Mouse (Mus musculus) frontal cortex, postnatal 10 days (tissue): ENCODE measurements around the gene Sugct.
"Not testable (repeated sequence)": the region's sequence is repeated elsewhere in the genome, so short reads cannot be mapped to it uniquely, and the experiment has no call there.

Source experiments
- DNase-seq, 2 experiments: peaks; one replicate each; pipeline ENCODE4 v3.0.0; 2022; ENCODE audit warnings: low spot score in 2 of 2, mixed read lengths in 1 of 2

Gene Sugct

GRCm38 (mm10) chr13:17604670-17605069 lies 90.7 kb downstream of the Sugct start:
- no peak for DNase-seq

DNA sequence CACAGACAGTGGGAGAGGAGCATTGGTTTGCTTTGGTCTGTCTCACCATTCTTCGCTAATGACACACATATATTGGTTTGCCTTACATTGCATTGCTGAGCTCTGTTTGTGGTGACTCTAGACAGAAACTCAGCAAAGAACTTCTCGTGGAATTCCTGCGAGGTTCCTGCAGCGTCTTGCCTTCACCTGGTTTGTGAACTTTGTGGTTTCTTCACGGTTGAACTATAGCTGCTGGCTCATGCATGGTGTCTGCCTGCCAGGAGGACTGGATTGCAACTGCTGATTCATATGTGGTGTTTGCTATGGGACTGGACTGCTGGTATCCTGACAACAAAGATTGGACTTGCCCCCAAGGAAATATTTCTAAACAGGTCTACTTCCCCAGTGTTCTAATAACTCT lies 91.6 kb downstream of the Sugct start:
- DNase-seq = no peak

DNA sequence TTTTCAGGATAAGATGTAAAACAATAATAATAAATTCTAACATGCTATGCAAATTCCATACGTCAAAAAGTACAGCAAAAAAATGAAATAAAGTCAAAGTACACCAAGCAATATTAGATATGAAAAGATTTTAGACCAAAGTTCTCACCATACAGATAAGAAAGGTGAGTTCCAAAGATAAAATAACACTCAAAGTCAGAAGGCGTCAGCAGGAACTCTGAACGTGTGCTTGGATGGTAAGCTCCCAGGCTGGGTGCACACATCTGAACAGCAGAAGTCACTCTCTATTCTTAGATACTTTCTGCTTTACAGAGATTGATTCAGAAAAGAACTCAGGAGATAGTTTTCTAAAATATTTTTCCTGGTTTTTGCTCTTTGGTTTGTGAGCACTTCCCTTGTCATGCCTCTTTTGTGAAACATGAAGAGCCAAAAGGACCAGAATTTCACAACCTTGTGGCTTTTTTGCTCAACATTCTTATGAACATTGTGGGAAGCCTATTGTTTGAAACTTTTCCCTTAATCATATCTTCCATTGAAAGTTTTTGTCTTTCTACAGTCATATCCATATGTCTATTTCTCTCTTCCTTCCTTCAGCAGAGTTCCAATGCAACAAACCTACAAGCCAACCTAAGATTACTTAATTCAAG lies 110.0 kb downstream of the Sugct start:
- no peak for DNase-seq

GRCm38 (mm10) chr13:17584804-17585203 lies 110.5 kb downstream of the Sugct start:
- DNase-seq = no peak

- DNase-seq = peak in 1 of 2 experiments; percentile 9
Measured at GRCm38 (mm10) chr13:17581684-17582083, 113.7 kb downstream of the Sugct start.

- DNase-seq = no peak
Measured at GRCm38 (mm10) chr13:17559357-17559756, 136.0 kb downstream of the Sugct start.

- no peak for DNase-seq
Measured at GRCm38 (mm10) chr13:17536341-17536740, 159.0 kb downstream of the Sugct start.

- no peak for DNase-seq
Measured at GRCm38 (mm10) chr13:17534871-17535270, 160.5 kb downstream of the Sugct start.

DNA sequence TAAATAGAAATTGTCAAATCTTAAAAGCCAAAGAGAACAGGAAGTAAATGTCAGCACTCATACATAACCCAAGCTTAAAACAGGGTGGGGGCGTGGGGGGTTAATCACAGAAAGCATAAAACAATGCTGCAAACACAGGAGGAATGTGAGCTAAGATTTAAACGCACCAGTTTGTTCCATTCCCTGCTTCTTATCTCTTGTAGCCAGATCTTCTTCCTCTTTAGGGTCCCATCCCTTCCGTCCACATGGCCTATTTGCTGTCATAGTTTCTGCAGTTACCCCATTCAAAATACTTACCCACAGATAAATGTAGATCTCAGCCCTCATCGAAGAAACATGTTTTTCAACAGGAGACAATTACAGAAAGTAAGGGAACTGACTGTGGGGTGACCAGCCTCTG lies 160.9 kb downstream of the Sugct start:
- no peak for DNase-seq

GRCm38 (mm10) chr13:17511184-17511778 lies 184.1 kb downstream of the Sugct start:
- no peak for DNase-seq

- DNase-seq = no peak
Measured at GRCm38 (mm10) chr13:17494936-17495335, 200.4 kb downstream of the Sugct start.

DNA sequence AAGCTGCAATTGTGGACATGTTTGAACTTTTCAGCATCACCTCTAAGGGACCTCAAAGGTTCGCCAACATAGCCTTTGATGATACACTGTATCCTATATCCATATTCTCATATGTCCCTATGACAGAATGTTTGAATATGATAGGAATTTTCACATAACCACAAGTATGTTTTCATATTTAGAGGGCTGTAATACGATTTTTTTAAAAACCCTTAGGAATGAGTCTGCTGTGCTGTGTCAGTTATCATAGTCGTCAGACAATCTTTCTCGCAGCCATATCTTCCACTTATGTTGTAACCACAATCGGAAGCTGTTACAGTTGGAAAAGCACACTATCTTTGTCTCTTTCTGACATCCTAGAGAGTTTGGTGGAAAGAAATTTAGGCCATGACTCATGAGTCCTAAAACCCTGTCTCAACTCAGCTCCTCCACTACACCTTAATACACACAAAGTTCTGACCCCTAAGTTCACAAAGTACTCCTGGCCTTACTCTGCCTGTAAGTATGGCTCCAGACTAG lies 201.2 kb downstream of the Sugct start:
- DNase-seq = no peak

DNA sequence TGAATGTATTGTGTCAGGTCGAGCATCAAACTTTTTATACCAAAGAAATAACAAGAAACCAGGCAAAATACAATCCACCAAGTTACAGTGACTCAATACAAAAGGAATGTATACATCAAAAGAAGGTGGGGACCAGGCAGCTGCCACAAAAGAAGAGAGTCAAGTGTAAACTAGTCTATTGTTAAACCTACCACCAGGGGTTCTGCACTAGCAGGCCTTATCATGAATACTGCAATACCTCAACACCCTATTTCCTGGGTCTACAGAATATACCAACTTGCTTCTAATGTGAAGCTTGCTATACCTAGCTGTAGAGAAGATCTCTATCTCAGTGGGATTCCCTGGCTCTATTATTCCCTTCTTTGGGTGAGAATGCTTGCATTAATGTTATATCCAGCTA lies 237.4 kb downstream of the Sugct start:
- not testable (repeated sequence) for DNase-seq

- DNase-seq = peak; percentile 6 to 7
Measured at GRCm38 (mm10) chr13:17432139-17432916, 263.0 kb downstream of the Sugct start.

GRCm38 (mm10) chr13:17421875-17422274 lies 273.5 kb downstream of the Sugct start:
- no peak for DNase-seq

DNA sequence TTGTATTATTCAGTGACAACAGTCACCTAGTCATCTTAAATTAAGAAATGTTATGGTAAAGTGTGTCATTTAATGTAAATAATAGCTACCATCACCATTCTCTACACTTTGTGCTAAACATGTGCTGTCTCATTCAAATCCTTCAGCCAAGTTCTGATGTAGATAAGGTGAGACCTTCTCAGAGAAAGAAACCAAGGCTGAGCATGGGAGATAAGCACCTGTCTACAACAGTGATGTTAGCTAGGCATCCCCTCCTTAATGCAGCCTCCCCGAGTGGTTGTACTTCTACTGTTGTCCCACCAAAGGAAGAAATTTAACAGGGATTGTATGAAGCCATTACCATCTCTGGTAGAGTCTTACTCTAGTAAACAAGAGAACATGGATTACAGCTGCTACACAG lies 274.8 kb downstream of the Sugct start:
- DNase-seq = no peak

GRCm38 (mm10) chr13:17342836-17343235 lies 352.5 kb downstream of the Sugct start:
- DNase-seq = no peak

DNA sequence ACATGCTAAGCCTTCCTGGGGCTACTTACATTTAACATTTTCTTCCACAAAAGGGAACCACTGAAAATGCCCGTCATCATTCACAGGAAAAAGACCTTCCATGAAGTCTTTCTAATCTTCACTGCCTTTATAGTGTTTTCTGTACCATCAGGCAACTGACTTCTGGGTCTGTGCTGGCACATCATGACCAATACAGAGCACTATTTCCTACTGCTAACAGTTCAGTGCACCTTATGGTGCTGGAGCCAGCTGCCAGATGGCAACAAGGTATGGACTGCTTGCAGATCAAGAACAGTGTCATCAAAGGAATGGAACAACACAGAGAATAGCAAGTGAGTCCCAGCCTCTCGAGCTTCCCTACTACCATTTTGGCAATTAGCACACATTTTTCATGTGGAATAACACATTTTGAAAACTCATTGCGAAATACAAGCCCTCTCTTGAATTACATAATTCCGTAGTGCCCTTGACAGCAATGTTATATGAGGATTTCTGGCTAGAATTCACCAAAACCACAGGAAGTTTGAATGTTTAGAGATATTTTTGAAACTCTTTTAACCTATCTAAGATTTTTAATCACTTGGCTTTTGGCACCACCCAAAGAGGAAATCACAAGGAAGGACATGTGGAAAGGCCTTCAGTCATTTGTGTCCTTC lies 359.3 kb downstream of the Sugct start:
- no peak for DNase-seq

DNA sequence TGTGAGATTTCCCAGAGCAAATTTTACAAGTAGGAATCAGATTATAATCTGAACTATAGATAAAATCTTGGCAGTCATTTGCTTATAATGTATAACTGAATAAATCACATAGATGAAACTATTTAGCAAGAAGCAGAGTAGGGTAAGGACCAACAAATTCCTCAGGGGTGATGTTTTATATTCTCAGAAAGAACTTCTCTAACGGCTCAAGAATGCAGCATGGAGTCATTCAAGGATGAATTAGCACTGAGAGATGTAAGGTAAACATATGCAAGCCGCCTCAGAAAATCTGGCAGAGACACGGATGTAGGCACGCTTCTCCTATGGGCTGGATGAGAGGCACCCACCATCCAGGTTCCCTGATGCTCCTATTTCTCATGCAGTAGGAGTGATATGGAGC lies 368.5 kb downstream of the Sugct start:
- no peak for DNase-seq

DNA sequence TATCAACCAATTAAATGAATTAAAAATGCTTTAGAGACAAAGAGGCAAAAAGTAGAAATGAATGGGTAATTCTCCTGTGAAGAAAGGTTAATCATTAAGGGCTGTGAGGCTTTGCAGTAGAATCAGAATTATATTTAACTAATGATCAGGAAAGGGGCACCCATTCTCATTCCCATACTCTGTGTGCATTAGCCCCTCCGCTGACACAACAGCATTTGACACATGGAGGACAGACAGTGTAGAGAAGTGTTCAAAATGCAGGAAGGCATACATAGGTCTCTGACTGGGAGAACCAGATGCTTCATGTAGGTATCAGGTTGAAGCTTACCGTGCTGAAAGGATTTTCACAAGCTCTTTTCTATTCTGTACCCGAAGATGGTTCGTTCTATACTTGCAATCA lies 393.8 kb downstream of the Sugct start:
- DNase-seq = no peak

- no peak for DNase-seq
Measured at GRCm38 (mm10) chr13:17297462-17298005, 397.8 kb downstream of the Sugct start.

- DNase-seq = no peak
Measured at GRCm38 (mm10) chr13:17296912-17297311, 398.4 kb downstream of the Sugct start.
